Mouse (Mus musculus) hindbrain, embryonic 11.5 days (tissue): Measurements from ENCODE around the gene Cib3. TPM values are rescaled to one million over a fixed set of nuclear protein-coding genes. Genes with fewer than 3 reads are reported as not detected.
A peak's percentile ranks its signal among the peaks of the same experiment; 100 is the strongest.

Source experiments
- ATAC-seq: fragments of 200-750 bp; cut with Nextera tagmentation; 2 replicates; pipeline ENCODE4 v1.8.0; 2017; ENCODE audit warnings: mild to moderate bottlenecking, moderate TSS enrichment, moderate library complexity; ENCODE audit not compliant: low FRiP score
- DNase-seq: peaks from one replicate; pipeline ENCODE4 v3.0.0-alpha.2; 2015; ENCODE audit warnings: low spot score
- H3K27ac ChIP-seq: fragments of 300-500 bp; sonication (generic); 2 replicates; pipeline ENCODE4 v1.5.1; 2014; ENCODE audit warnings: mild to moderate bottlenecking, low read depth, low read length
- H3K27me3 ChIP-seq: fragments of 300-500 bp; sonication (generic); 2 replicates; pipeline ENCODE4 v1.6.1; 2014; ENCODE audit warnings: mild to moderate bottlenecking, low read length, moderate library complexity, mixed read lengths; ENCODE audit not compliant: control insufficient read depth, insufficient read depth
- H3K36me3 ChIP-seq: fragments of 300-500 bp; sonication (generic); 2 replicates; pipeline ENCODE4 v1.6.1; 2014; ENCODE audit warnings: mild to moderate bottlenecking, low read length, moderate library complexity, mixed read lengths; ENCODE audit not compliant: control insufficient read depth, insufficient read depth
- H3K4me1 ChIP-seq: fragments of 300-500 bp; sonication (generic); replicated peaks from 2 replicates; pipeline ENCODE4 v1.6.1; 2014; ENCODE audit warnings: low read length, mixed read lengths; ENCODE audit not compliant: control insufficient read depth, insufficient read depth
- H3K4me2 ChIP-seq: fragments of 300-500 bp; sonication (generic); replicated peaks from 2 replicates; pipeline ENCODE4 v1.6.1; 2014; ENCODE audit warnings: mild to moderate bottlenecking, low read depth, low read length
- H3K4me3 ChIP-seq: fragments of 300-500 bp; sonication (generic); 2 replicates; pipeline ENCODE4 v1.5.1; 2014; ENCODE audit warnings: low read depth, low read length
- H3K9ac ChIP-seq: fragments of 300-500 bp; sonication (generic); 2 replicates; pipeline ENCODE4 v1.6.1; 2014; ENCODE audit warnings: low read depth, low read length
- H3K9me3 ChIP-seq: fragments of 300-500 bp; sonication (generic); 2 replicates; pipeline ENCODE4 v1.6.1; 2016; ENCODE audit warnings: low read length; ENCODE audit not compliant: control insufficient read depth
- WGBS: fragments of 180-500 bp; shearing (Covaris S2); extraction: QIAGEN DNeasy Blood & Tissue Kit; methylation state at CpG from one replicate; pipeline ENCODE4 v1.1.7; 2014; 5-methylcytosine and 5-hydroxymethylcytosine counted together
- polyA plus RNA-seq: library from polyadenylated mRNA; unstranded; fragments of >200 nt; fragmentation: Nextera tagmentation; extraction: Ambion mirVana; gene quantifications from 2 replicates; pipeline ENCODE4 v1.2.1, GENCODE M21; 2014

Gene Cib3
- polyA plus RNA-seq, 1 experiment from 2014 or later: not detected

DNA sequence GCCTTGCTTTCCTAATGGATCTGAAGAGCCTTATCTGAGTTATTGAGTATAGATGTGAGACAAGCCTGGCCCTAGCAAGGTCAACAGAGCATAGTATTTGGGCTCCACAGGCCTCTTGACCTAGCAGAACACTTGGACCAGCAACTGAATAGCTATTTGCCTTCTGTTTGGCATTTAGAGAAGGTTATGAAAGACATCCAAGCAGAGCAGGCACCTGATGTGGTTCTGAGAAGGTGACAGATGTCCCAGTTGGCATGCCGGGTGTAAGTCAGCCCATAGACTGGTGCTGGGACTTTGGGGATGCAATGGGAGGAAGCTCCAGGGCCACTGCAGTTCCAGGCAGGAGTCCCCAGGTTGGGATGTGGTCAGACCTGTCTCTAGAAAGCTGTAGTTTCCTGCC, 29.6 kb upstream of the Cib3 start:
- Histone ChIP-seq H3K27ac (no peak overlapping the region), H3K36me3 (no peaks in the 10 kb centered on the region), H3K9me3 (no peaks in the 10 kb centered on the region), H3K4me2 (no peak overlapping the region), H3K4me1 (no peaks in the 10 kb centered on the region), H3K27me3 (no peaks in the 10 kb centered on the region), H3K4me3 (no peak overlapping the region), H3K9ac (no peak overlapping the region)
- DNase-seq (no peak), ATAC-seq (no peak)
- WGBS: 95% methylated on average over 1 of the region's 1 CpGs

DNA sequence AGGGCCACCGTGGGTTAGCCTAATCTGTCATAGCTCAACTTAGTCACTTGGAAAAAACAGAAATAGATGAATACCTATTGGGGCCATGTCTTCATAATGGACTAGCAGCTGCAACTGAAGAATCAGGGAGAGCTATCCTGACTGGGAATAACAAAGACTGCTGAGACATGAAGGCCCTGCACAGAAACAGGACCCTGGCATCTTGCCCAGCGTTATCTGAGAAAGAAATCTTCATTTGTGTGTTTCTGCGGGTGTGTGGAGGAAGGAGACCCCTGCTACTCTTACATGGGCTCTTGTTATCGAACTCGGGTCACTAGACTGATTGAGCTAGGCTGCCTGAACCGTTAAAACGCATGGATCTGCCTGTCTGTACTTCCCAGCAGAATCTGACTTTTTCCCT, 28.3 kb upstream of the Cib3 start:
- peak overlapping the region; percentile 56 for H3K4me3 ChIP-seq
- 0 out of 2 replicates have a peak overlapping the region, but pooled peaks have one; percentile 92 for H3K27ac ChIP-seq
- H3K4me2 ChIP-seq: peak overlapping the region; percentile 61
- no peaks in the 10 kb centered on the region for H3K4me1 ChIP-seq
- DNase-seq (no peak), ATAC-seq (no peak)
- 77% methylated on average over 7 of the region's 7 CpGs for WGBS
- H3K27me3 ChIP-seq: no peaks in the 10 kb centered on the region
- H3K9me3 ChIP-seq: no peaks in the 10 kb centered on the region
- no peaks in the 10 kb centered on the region for H3K36me3 ChIP-seq
- peak overlapping the region; percentile 53 for H3K9ac ChIP-seq

DNA sequence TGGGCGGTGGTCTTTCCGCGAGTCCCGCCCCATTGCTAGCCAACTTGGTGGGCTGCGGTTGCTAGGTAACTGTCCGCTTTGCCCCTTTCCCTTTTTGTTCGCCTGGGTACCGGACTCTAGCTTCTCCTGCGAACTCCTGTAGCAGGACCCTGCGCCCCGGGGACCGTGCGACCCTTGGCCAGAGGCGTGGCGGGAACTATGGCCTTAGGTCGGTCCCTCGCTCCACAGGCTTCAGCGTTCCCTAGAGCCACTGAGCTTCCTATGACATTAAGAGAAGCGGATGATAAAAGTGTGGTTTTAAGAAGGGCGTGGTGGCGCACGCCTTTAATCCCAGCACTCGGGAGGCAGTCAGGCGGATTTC, 27.7 kb upstream of the Cib3 start:
- no peak for DNase-seq
- H3K36me3 ChIP-seq: no peaks in the 10 kb centered on the region
- H3K9me3 ChIP-seq: no peaks in the 10 kb centered on the region
- ATAC-seq: no peak
- no peaks in the 10 kb centered on the region for H3K27me3 ChIP-seq
- WGBS: 2% methylated on average over 24 of the region's 24 CpGs
- H3K4me1 ChIP-seq: no peaks in the 10 kb centered on the region
- H3K4me2 ChIP-seq: peak overlapping the region; percentile 61
- peak overlapping the region; percentile 56 for H3K4me3 ChIP-seq
- H3K27ac ChIP-seq: peak overlapping the region; percentile 92
- H3K9ac ChIP-seq: peak overlapping the region; percentile 53

DNA sequence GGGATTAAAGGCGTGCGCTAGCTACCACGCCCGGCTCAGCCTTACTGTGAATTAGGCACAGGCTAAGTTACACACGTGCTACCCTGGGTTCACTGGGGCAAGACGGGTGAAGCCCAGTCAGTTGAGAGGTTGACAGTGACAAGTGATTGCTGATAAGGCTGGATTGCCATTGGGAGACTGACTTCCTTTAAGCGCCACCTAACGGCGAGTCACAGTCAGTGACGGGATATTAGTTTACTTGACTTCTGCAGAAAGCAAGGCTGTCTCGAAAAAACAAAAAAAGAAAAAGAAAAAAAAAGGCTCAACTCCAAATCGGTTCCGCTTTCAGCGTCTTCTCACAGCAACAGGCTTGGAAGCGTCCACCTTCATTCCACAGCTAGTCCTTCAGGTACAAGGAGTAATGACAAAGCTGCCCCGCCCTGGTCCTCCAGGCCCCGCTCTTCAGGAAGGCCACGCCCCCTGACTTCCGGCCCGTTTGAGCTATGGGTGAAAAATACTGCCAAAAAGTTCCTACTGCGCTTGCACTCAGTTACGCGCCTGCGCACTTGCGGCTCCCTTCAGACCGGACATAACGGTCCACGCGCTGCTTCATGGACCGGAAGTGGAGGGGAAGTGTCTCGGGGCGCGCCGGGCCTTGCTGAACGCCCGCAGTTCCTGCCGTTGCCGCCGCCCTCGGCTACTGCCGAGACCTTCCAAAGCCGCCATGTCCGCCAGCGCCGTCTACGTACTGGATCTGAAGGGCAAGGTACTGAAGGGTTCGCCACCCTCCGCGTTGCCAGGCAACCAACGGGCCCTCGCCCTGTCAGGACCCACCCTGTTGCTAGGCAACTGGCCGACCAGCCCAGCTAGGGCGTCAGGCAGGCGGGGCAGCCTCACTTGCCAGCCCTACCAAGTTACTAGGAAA, 27.1 kb upstream of the Cib3 start, which contains the start of gene Ap1m1:
Gene Ap1m1, plus strand, starts transcription at position 520 of the 904 bp plus-strand sequence.
- Histone ChIP-seq H3K27me3 (no peaks in the 10 kb centered on the region), H3K4me1 (no peaks in the 10 kb centered on the region), H3K4me3 (peak within 1 kb of the TSS; percentile 56), H3K4me2 (peak within 1 kb of the TSS; percentile 61), H3K27ac (peak within 1 kb of the TSS; percentile 92), H3K9ac (peak within 1 kb of the TSS; percentile 53), H3K9me3 (no peaks in the 10 kb centered on the region), H3K36me3 (no peaks in the 10 kb centered on the region)
- under 1% methylated on average over 54 of the region's 54 CpGs for WGBS
- ATAC-seq (peak; percentile 97), DNase-seq (peak; percentile 99)

DNA sequence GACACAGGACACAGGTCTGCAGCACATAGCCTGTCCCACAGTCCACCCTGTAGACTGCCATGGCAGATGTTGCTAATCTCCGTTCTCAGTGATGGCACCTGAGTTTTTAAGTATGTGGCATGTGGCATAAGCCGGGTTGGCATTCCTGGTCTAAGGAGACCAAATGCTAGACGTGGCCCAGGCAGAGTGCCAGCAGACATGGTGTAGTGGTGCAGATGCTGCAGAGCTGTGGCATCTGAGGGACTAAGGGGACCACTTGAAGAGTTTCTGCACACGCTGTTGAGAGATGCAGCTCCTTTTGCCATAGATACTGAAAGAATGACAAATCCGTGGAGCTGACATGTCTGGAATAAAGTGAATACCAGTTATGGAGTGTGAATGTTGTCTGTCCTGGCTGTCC, 10.0 kb upstream of the Cib3 start:
- Histone ChIP-seq H3K9me3 (no peaks in the 10 kb centered on the region), H3K27ac (no peak overlapping the region), H3K4me2 (no peak overlapping the region), H3K4me3 (no peak overlapping the region), H3K27me3 (no peaks in the 10 kb centered on the region), H3K36me3 (peaks cover 5% of the 10 kb centered on the region), H3K4me1 (no peaks in the 10 kb centered on the region; the same call in 1 of the 2 replicates), H3K9ac (no peak overlapping the region)
- no peak for ATAC-seq
- no peak for DNase-seq
- 95% methylated on average over 5 of the region's 5 CpGs for WGBS

DNA sequence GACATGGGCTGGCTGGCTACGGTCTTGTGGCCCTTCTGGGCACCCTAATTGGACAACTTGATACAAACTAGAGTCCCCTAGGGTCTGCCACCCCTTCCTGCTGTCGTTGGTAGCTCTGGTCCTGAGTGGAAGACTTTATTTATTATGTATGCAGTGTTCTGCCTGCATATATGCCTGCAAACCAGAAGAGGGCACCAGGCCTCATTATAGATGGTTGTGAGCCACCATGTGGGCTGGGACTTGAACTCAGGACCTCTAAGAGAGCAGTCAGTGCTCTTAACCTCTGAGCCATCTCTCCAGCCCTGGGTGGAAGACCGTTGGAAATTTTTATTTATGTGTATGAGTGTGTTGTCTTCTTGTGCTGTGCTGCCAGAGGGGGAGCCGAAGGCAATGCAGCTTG, 8.1 kb upstream of the Cib3 start:
- 84% methylated on average over 4 of the region's 4 CpGs for WGBS
- H3K27me3 ChIP-seq: no peaks in the 10 kb centered on the region
- no peaks in the 10 kb centered on the region for H3K9me3 ChIP-seq
- no peak for ATAC-seq
- H3K9ac ChIP-seq: no peak overlapping the region
- DNase-seq: no peak
- no peak overlapping the region for H3K27ac ChIP-seq
- H3K4me2 ChIP-seq: peak overlapping the region; percentile 48
- H3K4me1 ChIP-seq: no peaks in the 10 kb centered on the region; the same call in 1 of the 2 replicates
- H3K36me3 ChIP-seq: peaks cover 5% of the 10 kb centered on the region
- peak overlapping the region; percentile 71 for H3K4me3 ChIP-seq

DNA sequence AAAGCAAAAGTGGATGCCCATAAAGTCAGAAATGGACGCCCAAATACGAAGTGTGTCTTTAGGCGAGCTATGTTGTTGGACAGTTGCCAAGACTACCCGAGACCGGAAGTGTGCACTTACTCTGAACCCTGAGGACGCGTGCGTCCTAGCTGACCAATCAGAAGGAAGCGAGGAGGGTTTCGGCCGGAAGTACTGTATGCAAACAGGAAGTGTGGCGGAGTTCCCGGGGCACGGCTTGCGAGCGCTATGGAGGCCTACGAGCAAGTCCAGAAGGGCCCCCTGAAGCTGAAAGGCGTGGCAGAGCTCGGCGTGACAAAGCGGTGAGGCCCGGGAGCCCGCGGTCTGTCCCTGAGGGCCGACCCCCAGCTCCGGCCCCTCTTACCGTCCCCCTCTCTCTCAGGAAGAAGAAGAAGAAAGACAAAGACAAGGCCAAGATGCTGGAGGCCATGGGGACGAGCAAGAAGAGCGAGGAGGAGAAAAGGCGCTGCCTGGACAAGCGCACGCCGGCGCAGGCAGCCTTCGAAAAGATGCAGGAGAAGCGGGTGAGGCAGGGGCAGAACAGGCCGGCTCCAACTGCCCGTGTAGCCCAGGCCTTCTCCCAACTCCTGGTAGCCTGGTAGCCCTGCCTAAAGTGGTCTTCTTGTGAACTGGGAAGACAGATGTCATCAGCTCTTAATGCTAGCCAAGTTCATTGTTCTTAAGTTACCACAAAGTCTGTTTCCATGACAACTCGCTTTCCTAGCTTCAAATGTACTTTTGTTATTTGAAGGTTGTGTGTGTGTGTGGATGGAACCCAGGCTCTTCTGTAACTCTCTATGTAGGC, 7.1 kb upstream of the Cib3 start, which contains the start of gene Fam32a:
Gene Fam32a, plus strand, starts transcription at position 190 of the 823 bp plus-strand sequence.
- H3K27ac ChIP-seq: 0 out of 2 replicates have a peak within 1 kb of the TSS, but pooled peaks have one; percentile 17
- peak within 1 kb of the TSS; percentile 72 for H3K9ac ChIP-seq
- no peaks in the 10 kb centered on the region for H3K27me3 ChIP-seq
- H3K36me3 ChIP-seq: peaks cover 5% of the 10 kb centered on the region
- ATAC-seq (peak; percentile 99), DNase-seq (peak; percentile 94)
- peak within 1 kb of the TSS; percentile 71 for H3K4me3 ChIP-seq
- H3K4me1 ChIP-seq: no peaks in the 10 kb centered on the region; the same call in 1 of the 2 replicates
- no peaks in the 10 kb centered on the region for H3K9me3 ChIP-seq
- H3K4me2 ChIP-seq: peak within 1 kb of the TSS; percentile 48
- WGBS: 11% methylated on average over 39 of the region's 39 CpGs

DNA sequence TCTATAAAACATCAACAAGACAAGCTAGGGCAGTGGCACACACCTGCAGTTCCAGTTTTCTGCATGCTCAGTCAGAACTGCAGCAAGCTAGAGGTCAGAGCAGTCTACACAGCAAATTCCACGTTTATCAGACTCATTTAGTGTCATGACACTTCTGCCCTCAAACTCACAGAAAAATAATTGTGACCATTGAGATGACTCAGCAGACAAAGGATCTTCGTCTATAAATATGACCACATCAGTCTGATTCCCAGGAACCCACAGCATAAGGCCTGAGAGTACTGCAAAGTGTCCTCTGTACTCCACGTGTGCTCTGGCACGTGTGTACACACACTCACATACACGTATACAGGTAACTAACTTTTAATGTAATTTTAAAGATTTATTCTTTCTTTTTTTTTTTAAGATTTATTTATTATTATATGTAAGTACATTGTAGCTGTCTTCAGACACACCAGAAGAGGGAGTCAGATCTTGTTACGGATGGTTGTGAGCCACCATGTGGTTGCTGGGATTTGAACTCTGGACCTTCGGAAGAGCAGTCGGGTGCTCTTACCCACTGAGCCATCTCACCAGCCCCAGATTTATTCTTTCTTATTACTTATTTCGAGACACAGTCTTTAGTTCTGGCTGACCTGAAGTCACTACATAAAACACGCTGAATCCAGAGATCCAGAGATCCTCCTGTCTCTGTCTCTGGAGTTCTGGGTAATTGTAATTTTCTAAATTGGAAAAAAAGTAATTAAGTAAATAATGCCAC, 6.3 kb upstream of the Cib3 start:
- H3K27me3 ChIP-seq: no peaks in the 10 kb centered on the region
- H3K9ac ChIP-seq: no peak overlapping the region
- no peak overlapping the region for H3K27ac ChIP-seq
- 84% methylated on average over 9 of the region's 10 CpGs for WGBS
- DNase-seq: no peak
- no peaks in the 10 kb centered on the region; the same call in 1 of the 2 replicates for H3K4me1 ChIP-seq
- no peaks in the 10 kb centered on the region for H3K9me3 ChIP-seq
- peak; percentile 44 for ATAC-seq
- peaks cover 5% of the 10 kb centered on the region for H3K36me3 ChIP-seq
- peak overlapping the region; percentile 48; the same call in 1 of the 2 replicates for H3K4me2 ChIP-seq
- peak overlapping the region; percentile 71; the same call in 1 of the 2 replicates for H3K4me3 ChIP-seq
